ENCODE assay signal across 29 mouse cellular contexts in the genomic region with DNA sequence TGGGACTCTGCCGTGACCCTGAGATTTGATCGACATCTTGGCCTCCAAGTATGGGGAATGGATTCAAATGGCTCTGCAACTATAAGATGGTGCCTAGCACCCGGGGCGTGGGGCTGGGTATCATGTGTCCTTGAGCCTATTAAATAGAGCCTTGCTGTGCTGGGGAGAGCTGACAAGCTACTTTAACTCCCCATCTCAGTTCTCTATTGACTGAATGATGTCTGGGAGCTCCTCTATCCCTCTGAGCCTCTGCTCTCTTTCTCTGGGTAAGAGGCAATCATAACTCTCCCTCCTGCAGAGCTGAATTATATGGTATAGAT. TPM values are rescaled to one million over a fixed set of nuclear protein-coding genes. Genes with fewer than 3 reads are reported as not detected.
DNase-seq lines count a peak whose midpoint lies in the region; ATAC-seq and TF ChIP-seq lines count a peak whose summit lies in the region.
"Had no signal": no experiment of that assay in that cellular context is flagged by ENCODE, and none has a peak within 500 bp of the region (broad histone marks: within the 10 kb centered on the region; RNA-seq: fewer than 3 reads in every experiment).

No protein-coding gene starts in this region.

- H3K4me1 ChIP-seq in heart, embryonic 10.5 days: peaks cover 19% of the 10 kb centered on the region
- H3K4me1 ChIP-seq in heart, postnatal 0 days (ENCODE audit: control insufficient read depth, insufficient read depth): peaks cover 14% of the 10 kb centered on the region
- peaks cover 5% of the 10 kb centered on the region; the same call in 1 of the 2 replicates for H3K4me1 ChIP-seq in midbrain, embryonic 14.5 days (ENCODE audit: control insufficient read depth, insufficient read depth, low read length)
- 0 out of 2 replicates have a peak, but pooled peaks cover 3% of the 10 kb centered on the region for H3K4me1 ChIP-seq in midbrain, postnatal 0 days (ENCODE audit: insufficient read depth, low read length)
- H3K4me1 ChIP-seq in stomach, postnatal 0 days (replicated peaks; ENCODE audit: control insufficient read depth, insufficient read depth): no peaks in the 10 kb centered on the region
- H3K4me1 ChIP-seq: embryonic facial prominence, embryonic 15.5 days had no signal

- no peak overlapping the region for H3K4me2 ChIP-seq in heart, postnatal 0 days (ENCODE audit: low read depth, low read length)
- no peak overlapping the region for H3K4me2 ChIP-seq in midbrain, embryonic 14.5 days (ENCODE audit: low read length)
- H3K4me2 ChIP-seq in midbrain, postnatal 0 days (ENCODE audit: low read depth, low read length, poor library complexity, severe bottlenecking): no peak overlapping the region
- no peak overlapping the region for H3K4me2 ChIP-seq in stomach, postnatal 0 days (replicated peaks; ENCODE audit: low read depth)
- H3K4me2 ChIP-seq: embryonic facial prominence, embryonic 15.5 days; hindbrain, embryonic 15.5 days; midbrain, embryonic 13.5 days; neural tube, embryonic 15.5 days had no signal

- ATAC-seq in heart, postnatal 0 days (ENCODE audit: insufficient read depth, low read depth): no peak
- ATAC-seq in midbrain, embryonic 14.5 days (ENCODE audit: low FRiP score, low TSS enrichment): no peak
- ATAC-seq in midbrain, postnatal 0 days (ENCODE audit: low FRiP score): no peak
- ATAC-seq in stomach, postnatal 0 days (ENCODE audit: low FRiP score, low TSS enrichment): no peak
- ATAC-seq: intestine, embryonic 16.5 days; liver, postnatal 0 days; midbrain, embryonic 13.5 days had no signal

- TF ChIP-seq CTCF in heart, postnatal 0 days (IDR thresholded peaks at IDR 0.05; ENCODE audit: low read depth): no peak
- no peak for TF ChIP-seq CTCF in midbrain, postnatal 0 days (IDR thresholded peaks at IDR 0.05)
- TF ChIP-seq CTCF in stomach, postnatal 0 days (IDR thresholded peaks at IDR 0.05; ENCODE audit: low read depth): no peak

- H3K9ac ChIP-seq in heart, postnatal 0 days (replicated peaks; ENCODE audit: low read depth, low read length): 0 out of 2 replicates have a peak overlapping the region, but pooled peaks have one; percentile 26
- H3K9ac ChIP-seq in midbrain, embryonic 14.5 days (replicated peaks; ENCODE audit: low read length): no peak overlapping the region
- no peak overlapping the region for H3K9ac ChIP-seq in midbrain, postnatal 0 days (replicated peaks; ENCODE audit: low read length, poor library complexity, severe bottlenecking)
- H3K9ac ChIP-seq in stomach, postnatal 0 days (ENCODE audit: low read length): no peak overlapping the region
- H3K9ac ChIP-seq: embryonic facial prominence, embryonic 15.5 days; hindbrain, embryonic 15.5 days; liver, postnatal 0 days; midbrain, embryonic 13.5 days; neural tube, embryonic 15.5 days had no signal

- no peak overlapping the region for H3K4me3 ChIP-seq in heart, embryonic 10.5 days
- H3K4me3 ChIP-seq in heart, postnatal 0 days (ENCODE audit: low read depth, low read length): no peak overlapping the region
- H3K4me3 ChIP-seq in midbrain, embryonic 14.5 days (replicated peaks; ENCODE audit: low read depth, low read length): no peak overlapping the region
- H3K4me3 ChIP-seq in midbrain, postnatal 0 days (ENCODE audit: low read depth, low read length): no peak overlapping the region
- H3K4me3 ChIP-seq in stomach, postnatal 0 days (ENCODE audit: low read depth, low read length): no peak overlapping the region
- H3K4me3 ChIP-seq: embryonic facial prominence, embryonic 15.5 days; hindbrain, embryonic 15.5 days; limb, embryonic 10.5 days; midbrain, embryonic 13.5 days; neural tube, embryonic 15.5 days had no signal

- H3K9me3 ChIP-seq in heart, embryonic 10.5 days: no peaks in the 10 kb centered on the region
- H3K9me3 ChIP-seq in heart, postnatal 0 days (replicated peaks; ENCODE audit: control insufficient read depth, low read length): no peaks in the 10 kb centered on the region
- no peaks in the 10 kb centered on the region for H3K9me3 ChIP-seq in midbrain, embryonic 14.5 days (ENCODE audit: control insufficient read depth, low read length)
- H3K9me3 ChIP-seq in midbrain, postnatal 0 days (ENCODE audit: low read length): no peaks in the 10 kb centered on the region
- H3K9me3 ChIP-seq in stomach, postnatal 0 days (ENCODE audit: control insufficient read depth, low read length): no peaks in the 10 kb centered on the region
- H3K9me3 ChIP-seq: embryonic facial prominence, embryonic 15.5 days; hindbrain, embryonic 15.5 days; limb, embryonic 10.5 days; midbrain, embryonic 13.5 days; neural tube, embryonic 15.5 days had no signal

- TF ChIP-seq EP300 in heart, postnatal 0 days (IDR thresholded peaks at IDR 0.05; ENCODE audit: low read depth): no peak
- TF ChIP-seq EP300 in stomach, postnatal 0 days (optimal IDR thresholded peaks at IDR 0.05): no peak

- DNase-seq in heart, embryonic 10.5 days (ENCODE audit: low spot score): peak; percentile 39
- DNase-seq in heart, adult 8-10 months (ENCODE audit: low spot score): no peak
- no peak for DNase-seq in heart, postnatal 0 days (ENCODE audit: low spot score)
- DNase-seq in heart, postnatal 36 days: no peak
- DNase-seq in midbrain, embryonic 14.5 days: no peak
- no peak for DNase-seq in midbrain, postnatal 0 days (ENCODE audit: low spot score)
- no peak for DNase-seq in stomach, postnatal 0 days (ENCODE audit: low spot score)
- DNase-seq: adrenal gland, postnatal 14 days; cerebellum, postnatal 10 days; gastrocnemius, postnatal 10 days; heart, postnatal 14 days; layer of hippocampus, adult 9-11 months; liver, postnatal 0 days; lung, postnatal 10 days; right cerebral cortex, postnatal 25 days; thymus, postnatal 4 days had no signal

- no peaks in the 10 kb centered on the region for H3K36me3 ChIP-seq in heart, embryonic 10.5 days
- H3K36me3 ChIP-seq in heart, postnatal 0 days (replicated peaks; ENCODE audit: control insufficient read depth, insufficient read depth, low read length): no peaks in the 10 kb centered on the region
- H3K36me3 ChIP-seq in midbrain, embryonic 14.5 days (ENCODE audit: control insufficient read depth, insufficient read depth, low read length): no peaks in the 10 kb centered on the region
- H3K36me3 ChIP-seq in midbrain, postnatal 0 days (ENCODE audit: insufficient read depth, low read length): no peaks in the 10 kb centered on the region
- H3K36me3 ChIP-seq in stomach, postnatal 0 days (ENCODE audit: control insufficient read depth, insufficient read depth, low read length): no peaks in the 10 kb centered on the region
- H3K36me3 ChIP-seq: embryonic facial prominence, embryonic 15.5 days; hindbrain, embryonic 15.5 days; limb, embryonic 10.5 days; midbrain, embryonic 13.5 days; neural tube, embryonic 15.5 days had no signal

- peak overlapping the region; percentile 86 for H3K27ac ChIP-seq in heart, embryonic 10.5 days
- H3K27ac ChIP-seq in heart, postnatal 0 days (ENCODE audit: low read depth): peak overlapping the region; percentile 61
- 0 out of 2 replicates have a peak overlapping the region, but pooled peaks have one; percentile 22 for H3K27ac ChIP-seq in midbrain, embryonic 14.5 days (replicated peaks; ENCODE audit: low read depth, low read length)
- H3K27ac ChIP-seq in midbrain, postnatal 0 days (ENCODE audit: low read depth, low read length): no peak overlapping the region
- peak overlapping the region; percentile 88 for H3K27ac ChIP-seq in stomach, postnatal 0 days (replicated peaks)
- H3K27ac ChIP-seq: embryonic facial prominence, embryonic 15.5 days; hindbrain, embryonic 15.5 days; limb, embryonic 10.5 days; neural tube, embryonic 15.5 days had no signal

- intact Hi-C loops in heart, postnatal 36 days (cut with DNase I): no loop called here

- 73% methylated on average over 4 of the region's 4 CpGs for WGBS in heart, embryonic 10.5 days
- WGBS in heart, postnatal 0 days: 81% methylated on average over 4 of the region's 4 CpGs
- 40% methylated on average over 4 of the region's 4 CpGs for WGBS in midbrain, embryonic 14.5 days
- 51% methylated on average over 4 of the region's 4 CpGs for WGBS in midbrain, postnatal 0 days
- 74% methylated on average over 4 of the region's 4 CpGs for WGBS in stomach, postnatal 0 days

- no peaks in the 10 kb centered on the region for H3K27me3 ChIP-seq in heart, embryonic 10.5 days (ENCODE audit: insufficient read depth, poor library complexity, severe bottlenecking)
- no peaks in the 10 kb centered on the region for H3K27me3 ChIP-seq in heart, postnatal 0 days (ENCODE audit: control insufficient read depth, insufficient read depth, low read length)
- H3K27me3 ChIP-seq in midbrain, embryonic 14.5 days (ENCODE audit: control insufficient read depth, insufficient read depth, low read length): no peaks in the 10 kb centered on the region
- H3K27me3 ChIP-seq in midbrain, postnatal 0 days (ENCODE audit: insufficient read depth, low read length): no peaks in the 10 kb centered on the region
- H3K27me3 ChIP-seq in stomach, postnatal 0 days (ENCODE audit: control insufficient read depth, insufficient read depth, low read length): no peaks in the 10 kb centered on the region
- H3K27me3 ChIP-seq: embryonic facial prominence, embryonic 15.5 days; hindbrain, embryonic 15.5 days; midbrain, embryonic 13.5 days had no signal

RNA-seq across cellular contexts. Expression of gene 4930564D02Rik, which starts 33.6 kb away (rescaled TPM):
- polyA plus RNA-seq in heart, embryonic 10.5 days (2016; fragmentation: Nextera tagmentation; extraction: Ambion mirVana): not detected in 2 replicates
- total RNA-seq in heart, adult 8-10 months (2022): not detected
- total RNA-seq in heart, postnatal 0 days (2014; rRNA removed; ENCODE audit: low replicate concordance): not detected in 2 replicates
- polyA plus RNA-seq in heart, postnatal 0 days (2015; fragmentation: Nextera tagmentation; extraction: Ambion mirVana): not detected in 2 replicates
- not detected for total RNA-seq in heart, postnatal 36 days (2021)
- not detected in 2 replicates for polyA plus RNA-seq in midbrain, embryonic 14.5 days (2014; fragmentation: Nextera tagmentation; extraction: Ambion mirVana)
- total RNA-seq in midbrain, postnatal 0 days (2014; rRNA removed): not detected in 2 replicates
- not detected in 2 replicates for polyA plus RNA-seq in midbrain, postnatal 0 days (2015; fragmentation: Nextera tagmentation; extraction: Ambion mirVana)
- polyA plus RNA-seq in stomach, postnatal 0 days (2015; fragmentation: Nextera tagmentation; extraction: Ambion mirVana): not detected in 2 replicates
- total RNA-seq: adrenal gland, postnatal 14 days; CH12.LX; gastrocnemius, postnatal 10 days; heart, postnatal 14 days; left cerebral cortex, adult 8-10 months; liver, adult 2 months; megakaryocyte progenitor cell, adult 5-6 weeks; MEL had no signal
- polyA plus RNA-seq: brain, embryonic 14.5 days; embryonic facial prominence, embryonic 15.5 days; frontal cortex, adult 2 months; hindbrain, embryonic 15.5 days; intestine, embryonic 16.5 days; limb, embryonic 10.5 days; liver, adult 2 months; liver, postnatal 0 days; midbrain, embryonic 13.5 days; neural tube, embryonic 15.5 days had no signal

RNA-seq across cellular contexts. Expression of gene Cttnbp2nl, which starts 47.3 kb away (rescaled TPM):
- polyA plus RNA-seq in heart, embryonic 10.5 days (2016; fragmentation: Nextera tagmentation; extraction: Ambion mirVana): 35.9 and 37.4 TPM in 2 replicates
- 10 to 100 TPM; 14.0 to 21.4 (median 15.6) TPM for total RNA-seq in heart, adult 8-10 months (2022)
- total RNA-seq in heart, postnatal 0 days (2014; rRNA removed; ENCODE audit: low replicate concordance): 8.9 and 15.0 TPM in 2 replicates
- 12.6 and 13.5 TPM in 2 replicates for polyA plus RNA-seq in heart, postnatal 0 days (2015; fragmentation: Nextera tagmentation; extraction: Ambion mirVana)
- 10 to 100 TPM; 18.9 to 19.6 TPM for total RNA-seq in heart, postnatal 36 days (2021)
- 36.5 and 59.7 TPM in 2 replicates for polyA plus RNA-seq in midbrain, embryonic 14.5 days (2014; fragmentation: Nextera tagmentation; extraction: Ambion mirVana)
- 34.1 and 36.7 TPM in 2 replicates for total RNA-seq in midbrain, postnatal 0 days (2014; rRNA removed)
- polyA plus RNA-seq in midbrain, postnatal 0 days (2015; fragmentation: Nextera tagmentation; extraction: Ambion mirVana): 41.9 and 45.7 TPM in 2 replicates
- 15.5 and 17.5 TPM in 2 replicates for polyA plus RNA-seq in stomach, postnatal 0 days (2015; fragmentation: Nextera tagmentation; extraction: Ambion mirVana)
